Mouse (Mus musculus) stomach, postnatal 0 days (tissue): ENCODE data around the gene Prrx2. TPM values are rescaled to one million over a fixed set of nuclear protein-coding genes. Genes with fewer than 3 reads are reported as not detected.

Source experiments
- ATAC-seq: fragments of 200-750 bp; cut with Nextera tagmentation; 2 replicates; pipeline ENCODE4 v1.8.0; 2017; ENCODE audit not compliant: low FRiP score, low TSS enrichment
- DNase-seq: peaks from one replicate; pipeline ENCODE4 v3.0.0-alpha.2; 2016; ENCODE audit warnings: low spot score
- H3K27ac ChIP-seq: fragments of 300-500 bp; sonication (generic); replicated peaks from 2 replicates; pipeline ENCODE4 v1.5.1; 2014; ENCODE audit warnings: mild to moderate bottlenecking, control low read depth
- H3K27me3 ChIP-seq: fragments of 300-500 bp; sonication (generic); 2 replicates; pipeline ENCODE4 v1.6.1; 2014; ENCODE audit warnings: low read length; ENCODE audit not compliant: control insufficient read depth, insufficient read depth
- H3K36me3 ChIP-seq: fragments of 300-500 bp; sonication (generic); 2 replicates; pipeline ENCODE4 v1.6.1; 2014; ENCODE audit warnings: low read length, mixed read lengths; ENCODE audit not compliant: control insufficient read depth, insufficient read depth
- H3K4me1 ChIP-seq: fragments of 300-500 bp; sonication (generic); replicated peaks from 2 replicates; pipeline ENCODE4 v1.6.1; 2014; ENCODE audit warnings: antibody characterized with exemption; ENCODE audit not compliant: control insufficient read depth, insufficient read depth
- H3K4me2 ChIP-seq: fragments of 300-500 bp; sonication (generic); replicated peaks from 2 replicates; pipeline ENCODE4 v1.6.1; 2014; ENCODE audit warnings: low read depth, mild to moderate bottlenecking, control low read depth, moderate library complexity
- H3K4me3 ChIP-seq: fragments of 300-500 bp; sonication (generic); 2 replicates; pipeline ENCODE4 v1.5.1; 2014; ENCODE audit warnings: low read depth, low read length, control low read depth
- H3K9ac ChIP-seq: fragments of 300-500 bp; sonication (generic); 2 replicates; pipeline ENCODE4 v1.6.1; 2014; ENCODE audit warnings: mild to moderate bottlenecking, low read length, control low read depth, mixed read lengths
- H3K9me3 ChIP-seq: fragments of 300-500 bp; sonication (generic); 2 replicates; pipeline ENCODE4 v1.6.1; 2016; ENCODE audit warnings: low read length; ENCODE audit not compliant: control insufficient read depth
- CTCF ChIP-seq: IDR thresholded peaks from 2 replicates; pipeline ENCODE4 v1.5.1; 2016; ENCODE audit warnings: antibody characterized with exemption, low read depth, mild to moderate bottlenecking, moderate library complexity
- EP300 ChIP-seq: optimal IDR thresholded peaks from 2 replicates; pipeline ENCODE3; 2016; ENCODE audit warnings: antibody characterized with exemption
- WGBS: fragments of 180-500 bp; shearing (Covaris S2); extraction: QIAGEN DNeasy Blood & Tissue Kit; methylation state at CpG from one replicate; pipeline ENCODE4 v1.1.7; 2014; 5-methylcytosine and 5-hydroxymethylcytosine counted together
- polyA plus RNA-seq: library from polyadenylated mRNA; unstranded; fragments of >200 nt; fragmentation: Nextera tagmentation; extraction: Ambion mirVana; gene quantifications from 2 replicates; pipeline ENCODE4 v1.2.1, GENCODE M21; 2015

Gene Prrx2
- polyA plus RNA-seq, 1 experiment from 2014 or later: 1.8 TPM

DNA sequence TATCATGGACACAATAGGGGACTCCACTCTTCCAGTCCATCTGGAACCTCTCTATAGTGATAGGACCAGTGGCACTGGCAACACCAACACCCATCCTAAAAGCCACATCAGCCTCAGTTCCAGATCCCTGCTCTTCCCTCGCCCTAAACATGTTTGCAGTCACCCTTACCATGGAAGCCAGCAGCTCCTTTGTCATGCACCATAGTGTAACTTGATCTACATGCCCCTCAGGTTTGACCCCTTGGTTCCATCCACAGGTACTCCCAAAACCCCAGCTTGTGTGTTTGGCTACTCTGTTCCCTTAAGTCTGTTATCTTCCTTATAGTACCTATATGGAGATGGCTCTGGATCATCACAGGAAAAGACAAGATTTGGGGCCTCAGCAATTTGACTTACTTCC lies 18.4 kb upstream of the Prrx2 start:
- TF ChIP-seq CTCF: no peak
- TF ChIP-seq EP300: no peak
- Histone ChIP-seq H3K36me3 (peaks cover 16% of the 10 kb centered on the region), H3K27me3 (no peaks in the 10 kb centered on the region), H3K9me3 (no peaks in the 10 kb centered on the region), H3K4me2 (no peak overlapping the region), H3K4me3 (no peak overlapping the region), H3K9ac (no peak overlapping the region), H3K27ac (no peak overlapping the region), H3K4me1 (no peaks in the 10 kb centered on the region)
- WGBS: 94% methylated on average over 1 of the region's 1 CpGs
- DNase-seq (no peak), ATAC-seq (no peak)

DNA sequence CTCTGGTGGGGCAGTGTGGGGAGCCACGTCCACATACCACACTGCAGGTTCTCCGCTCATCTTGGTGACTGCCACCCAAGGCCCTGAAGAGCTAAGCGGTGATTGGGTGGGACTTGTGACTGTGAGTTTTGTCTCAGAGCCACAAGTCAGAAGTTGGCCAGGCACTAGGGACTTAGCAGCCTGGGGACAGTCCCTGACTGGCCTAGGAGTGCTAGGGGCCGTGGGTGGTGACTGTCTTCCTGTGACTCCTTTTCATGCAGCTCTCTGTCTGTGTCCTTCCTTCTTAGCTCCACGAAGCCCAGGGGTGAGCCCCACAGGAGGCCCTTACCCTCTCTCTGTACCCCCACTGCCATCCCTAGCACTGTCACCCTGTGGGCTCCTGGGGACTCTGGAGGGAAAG lies 14.9 kb upstream of the Prrx2 start:
- TF ChIP-seq CTCF: no peak
- no peak for TF ChIP-seq EP300
- H3K9ac ChIP-seq: no peak overlapping the region
- no peak overlapping the region for H3K4me2 ChIP-seq
- H3K9me3 ChIP-seq: no peaks in the 10 kb centered on the region
- ATAC-seq: no peak
- no peak for DNase-seq
- no peak overlapping the region for H3K4me3 ChIP-seq
- WGBS: 95% methylated on average over 5 of the region's 5 CpGs
- no peaks in the 10 kb centered on the region for H3K27me3 ChIP-seq
- H3K4me1 ChIP-seq: no peaks in the 10 kb centered on the region
- H3K27ac ChIP-seq: no peak overlapping the region
- peaks cover 25% of the 10 kb centered on the region for H3K36me3 ChIP-seq

DNA sequence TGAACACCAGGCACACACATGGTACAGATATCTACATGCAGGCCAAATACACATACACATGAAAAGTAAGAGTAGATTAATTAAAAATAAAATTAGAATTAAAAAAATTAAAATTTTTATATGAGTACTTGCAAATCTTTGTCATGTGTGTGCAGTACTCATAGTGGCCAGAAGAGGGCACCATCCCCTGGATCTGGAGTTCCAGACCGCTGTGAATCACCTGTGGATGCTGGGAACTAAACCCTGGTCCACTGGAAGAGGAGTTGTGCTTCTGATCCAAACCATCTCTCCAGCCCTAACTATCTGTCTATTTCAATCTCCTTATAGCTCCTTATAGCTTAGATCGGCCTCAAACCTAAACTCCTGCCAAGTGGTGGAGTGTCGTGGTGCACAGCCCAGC lies 13.7 kb upstream of the Prrx2 start:
- no peak for DNase-seq
- Histone ChIP-seq H3K27me3 (no peaks in the 10 kb centered on the region), H3K36me3 (peaks cover 26% of the 10 kb centered on the region), H3K9ac (no peak overlapping the region), H3K27ac (no peak overlapping the region), H3K4me2 (no peak overlapping the region), H3K4me1 (no peaks in the 10 kb centered on the region), H3K4me3 (no peak overlapping the region), H3K9me3 (no peaks in the 10 kb centered on the region)
- TF ChIP-seq EP300 (no peak), CTCF (peak; percentile 52)
- WGBS: 92% methylated on average over 3 of the region's 3 CpGs
- ATAC-seq: no peak

DNA sequence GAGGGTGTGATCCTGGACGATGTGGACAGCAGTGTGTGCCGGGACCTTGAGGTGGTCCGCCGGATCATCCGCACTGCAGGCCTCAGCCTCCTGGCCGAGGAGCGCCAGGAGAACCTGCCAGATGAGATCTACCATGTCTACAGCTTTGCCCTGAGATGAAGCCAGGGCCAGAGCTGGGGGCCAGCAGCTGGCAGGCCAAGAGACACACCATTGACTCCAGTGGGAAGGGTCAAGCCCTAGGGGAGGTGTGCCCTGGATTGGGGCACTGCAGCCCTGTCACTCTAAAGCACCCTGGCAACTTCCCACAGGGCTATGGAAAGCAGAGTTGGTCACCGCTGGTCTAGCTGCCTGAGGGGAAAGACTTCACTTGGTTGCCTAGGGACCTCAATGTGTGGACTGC lies 12.3 kb upstream of the Prrx2 start:
- Histone ChIP-seq H3K4me3 (no peak overlapping the region), H3K4me1 (peaks cover 5% of the 10 kb centered on the region; the same call in 1 of the 2 replicates), H3K27ac (no peak overlapping the region), H3K9ac (no peak overlapping the region), H3K4me2 (no peak overlapping the region), H3K36me3 (peaks cover 28% of the 10 kb centered on the region), H3K27me3 (no peaks in the 10 kb centered on the region), H3K9me3 (no peaks in the 10 kb centered on the region)
- ATAC-seq: no peak
- WGBS: 88% methylated on average over 8 of the region's 8 CpGs
- TF ChIP-seq CTCF: no peak
- no peak for TF ChIP-seq EP300
- no peak for DNase-seq

DNA sequence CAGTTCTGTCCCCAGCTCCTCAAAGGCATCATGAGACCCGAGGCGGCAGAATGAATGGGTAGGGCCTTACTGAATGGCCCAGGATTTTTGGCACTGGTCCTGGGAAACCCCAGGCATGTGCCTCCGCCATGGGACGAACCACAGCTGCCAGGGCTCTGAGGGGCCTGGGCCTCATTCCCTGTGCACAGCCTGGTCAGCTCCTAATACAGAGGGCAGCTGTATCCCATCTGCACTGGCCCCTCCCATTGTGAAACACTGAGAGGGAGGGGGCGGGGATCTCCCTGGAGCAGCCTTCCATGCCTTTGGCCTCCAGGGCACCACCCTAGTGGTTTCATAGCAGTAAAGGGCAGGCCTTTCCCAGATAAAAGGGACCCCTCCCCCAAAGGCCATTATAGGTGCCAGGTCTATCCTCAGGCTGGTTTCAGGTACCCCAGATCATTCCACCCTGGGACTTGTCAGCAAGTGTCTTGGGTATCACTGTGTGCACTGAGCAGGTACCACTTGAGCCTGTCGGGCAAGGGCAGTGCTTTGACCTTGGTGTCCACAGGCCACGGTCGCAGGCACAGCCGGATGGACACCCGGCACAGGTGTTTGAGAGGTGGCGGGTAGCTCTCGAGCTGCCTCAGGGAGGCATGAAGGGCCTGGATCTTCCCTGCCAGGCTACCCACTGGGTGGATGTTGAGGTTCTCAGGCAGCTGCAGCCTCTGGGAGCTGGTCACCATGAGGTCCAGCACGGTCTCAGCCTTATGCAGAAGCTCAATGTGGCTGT lies 11.2 kb upstream of the Prrx2 start:
- 66% methylated on average over 13 of the region's 13 CpGs for WGBS
- peaks cover 5% of the 10 kb centered on the region; the same call in 1 of the 2 replicates for H3K4me1 ChIP-seq
- no peak overlapping the region for H3K9ac ChIP-seq
- peak; percentile 65 for ATAC-seq
- no peak overlapping the region for H3K4me3 ChIP-seq
- no peaks in the 10 kb centered on the region for H3K27me3 ChIP-seq
- peak overlapping the region; percentile 24; the same call in 1 of the 2 replicates for H3K27ac ChIP-seq
- TF ChIP-seq CTCF (peak; percentile 16), EP300 (no peak)
- peak; percentile 56 for DNase-seq
- no peaks in the 10 kb centered on the region for H3K9me3 ChIP-seq
- peaks cover 28% of the 10 kb centered on the region for H3K36me3 ChIP-seq
- no peak overlapping the region for H3K4me2 ChIP-seq
